Mouse (Mus musculus): ENCODE measurements at regions not wholly inside any gene's neighbourhood (a gene's known extent, or its start where the extent isn't known, plus 50 kb on each side); places are given as distances from the start of the nearest gene placed in this dataset.
A peak's percentile ranks its signal among the peaks of the same experiment; 100 is the strongest.

DNA sequence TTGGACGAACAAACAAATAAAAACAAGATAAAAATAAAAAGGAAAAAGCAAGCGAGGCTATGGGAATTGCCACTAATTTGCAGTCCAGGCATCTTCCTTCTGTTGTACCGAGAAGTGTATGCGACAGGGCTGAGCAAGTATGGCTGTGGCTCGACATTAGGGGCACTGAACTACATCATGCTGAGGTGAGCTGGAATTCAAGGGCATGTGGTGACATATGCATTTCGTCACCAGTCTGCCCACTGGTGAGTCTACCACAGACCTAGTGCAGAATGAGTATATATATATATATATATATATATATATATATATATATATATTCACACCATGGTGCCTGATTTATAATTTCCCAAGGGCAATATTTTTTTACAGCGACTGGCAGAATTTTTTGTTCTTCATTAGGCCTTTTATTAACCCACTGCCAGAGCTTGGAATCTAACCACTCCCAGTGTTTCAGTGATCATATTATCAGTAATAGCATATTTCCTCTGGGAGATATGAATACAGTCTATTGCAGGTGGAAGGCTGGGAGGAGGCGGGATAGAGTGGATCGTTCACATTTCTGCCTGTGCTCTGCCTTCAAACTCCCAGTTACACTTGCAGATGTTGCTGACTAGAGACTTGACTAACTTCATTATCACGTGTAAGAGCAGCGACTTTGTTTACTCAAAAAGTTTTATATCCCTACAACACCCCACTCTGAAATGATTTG, 133.6 kb upstream of the Satb1 start:
- H3K27me3 ChIP-seq (ENCODE audit: insufficient read depth, low read length): no peaks in the 10 kb centered on the region
- H3K4me3 ChIP-seq (ENCODE audit: low read depth, low read length): no peak overlapping the region
- ATAC-seq (no peak), DNase-seq (no peak)
- H3K36me3 ChIP-seq (ENCODE audit: insufficient read depth): no peaks in the 10 kb centered on the region
- no peak for TF ChIP-seq CTCF (IDR thresholded peaks at IDR 0.05; ENCODE audit: low read depth)
- no peak overlapping the region for H3K27ac ChIP-seq (ENCODE audit: low read depth, low read length)
- no peak overlapping the region for H3K9ac ChIP-seq
- H3K4me2 ChIP-seq (ENCODE audit: low read depth): no peak overlapping the region
- WGBS: 88% methylated on average over 11 of the region's 11 CpGs
- H3K9me3 ChIP-seq (ENCODE audit: low read length): no peaks in the 10 kb centered on the region
- no peaks in the 10 kb centered on the region for H3K4me1 ChIP-seq (ENCODE audit: insufficient read depth)

DNA sequence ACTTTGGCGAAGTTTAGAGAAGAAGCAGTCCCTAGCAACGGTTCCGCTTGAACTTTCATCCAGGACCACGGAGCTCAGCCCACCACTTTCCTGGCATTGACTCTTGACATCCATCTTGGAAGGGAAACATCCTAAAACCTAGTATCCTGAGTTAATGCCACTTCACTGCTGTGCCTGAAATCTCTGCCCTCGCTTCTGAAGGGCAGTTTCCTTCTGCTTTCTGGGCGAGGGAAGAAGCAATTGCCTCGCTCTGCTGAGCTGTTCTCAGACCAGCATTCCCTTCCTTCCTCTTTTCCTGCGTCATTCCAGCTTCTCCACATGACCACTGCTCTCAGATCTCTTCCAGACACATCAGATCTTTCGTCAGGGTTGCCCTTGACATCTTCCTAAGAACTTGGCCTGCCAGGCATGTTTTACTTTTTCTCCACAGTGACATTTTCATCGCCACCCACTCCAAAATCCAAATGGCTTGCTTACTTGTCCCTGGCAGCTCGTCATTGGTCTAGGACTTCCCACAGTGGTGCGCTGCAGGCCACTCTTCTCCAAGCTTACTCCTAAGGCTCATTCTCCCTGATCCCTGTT, 129.5 kb upstream of the Satb1 start:
- WGBS: 81% methylated on average over 12 of the region's 12 CpGs
- ATAC-seq: no peak

DNA sequence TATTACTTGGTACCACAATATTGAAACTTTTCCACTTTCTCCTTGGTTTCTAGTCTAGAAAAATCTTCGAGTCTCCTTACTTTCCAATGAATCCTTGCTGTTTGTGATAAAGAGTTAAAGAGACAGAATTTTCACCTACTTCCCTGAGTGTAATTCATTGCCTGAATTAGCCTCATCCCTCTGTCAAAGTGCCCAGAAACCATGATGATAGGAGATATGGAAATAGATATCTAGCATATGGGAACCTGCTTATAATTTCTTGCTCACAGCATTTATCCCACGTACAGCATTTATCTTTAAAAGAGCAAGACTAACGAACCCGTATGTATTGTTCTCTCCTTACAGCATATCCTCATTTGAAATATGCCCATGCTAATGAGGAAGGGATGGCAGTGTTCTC, 128.2 kb upstream of the Satb1 start:
- no peaks in the 10 kb centered on the region for H3K36me3 ChIP-seq (ENCODE audit: insufficient read depth)
- no peaks in the 10 kb centered on the region for H3K27me3 ChIP-seq (ENCODE audit: insufficient read depth, low read length)
- no peak overlapping the region for H3K4me2 ChIP-seq (ENCODE audit: low read depth)
- H3K4me3 ChIP-seq (ENCODE audit: low read depth, low read length): no peak overlapping the region
- 65% methylated on average over 4 of the region's 4 CpGs for WGBS
- no peak overlapping the region for H3K9ac ChIP-seq
- 0 out of 2 replicates have a peak, but pooled peaks cover 5% of the 10 kb centered on the region for H3K9me3 ChIP-seq (ENCODE audit: low read length)
- DNase-seq (peak; percentile 12), ATAC-seq (no peak)
- H3K4me1 ChIP-seq (ENCODE audit: insufficient read depth): no peaks in the 10 kb centered on the region
- no peak overlapping the region for H3K27ac ChIP-seq (ENCODE audit: low read depth, low read length)
- TF ChIP-seq CTCF (IDR thresholded peaks at IDR 0.05; ENCODE audit: low read depth): no peak

More for the DNA sequence above, 129.5 kb upstream of the Satb1 start:
- H3K27me3 ChIP-seq (ENCODE audit: insufficient read depth, low read length): no peaks in the 10 kb centered on the region
- H3K4me1 ChIP-seq (ENCODE audit: insufficient read depth): no peaks in the 10 kb centered on the region
- no peak overlapping the region for H3K9ac ChIP-seq
- no peaks in the 10 kb centered on the region for H3K36me3 ChIP-seq (ENCODE audit: insufficient read depth)
- no peak for DNase-seq
- H3K4me3 ChIP-seq (ENCODE audit: low read depth, low read length): no peak overlapping the region
- H3K9me3 ChIP-seq (ENCODE audit: low read length): 0 out of 2 replicates have a peak, but pooled peaks cover 5% of the 10 kb centered on the region
- TF ChIP-seq CTCF (IDR thresholded peaks at IDR 0.05; ENCODE audit: low read depth): no peak
- H3K4me2 ChIP-seq (ENCODE audit: low read depth): no peak overlapping the region
- H3K27ac ChIP-seq (ENCODE audit: low read depth, low read length): no peak overlapping the region

DNA sequence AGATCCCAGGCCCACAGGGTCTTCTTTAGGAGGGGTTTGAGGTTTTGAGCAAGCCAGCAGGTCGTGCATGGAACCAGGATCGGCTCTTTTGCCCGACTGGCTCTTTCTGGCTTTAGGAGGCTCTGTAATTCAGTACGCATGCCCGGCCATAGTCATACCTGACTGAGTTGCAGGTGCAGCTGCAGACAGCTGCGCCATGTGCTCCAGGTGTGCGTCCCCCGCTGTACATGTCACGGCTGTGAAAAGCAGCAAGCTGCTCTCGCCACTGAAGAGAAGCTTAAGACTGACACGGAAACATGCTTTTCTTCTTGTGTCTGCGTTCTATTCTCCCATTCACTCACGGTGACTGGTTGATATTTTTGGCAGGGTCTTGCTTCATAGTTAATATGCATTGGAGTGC, 123.2 kb upstream of the Satb1 start:
- Histone ChIP-seq H3K9ac (no peak overlapping the region), H3K27me3 (ENCODE audit: insufficient read depth, low read length) (no peaks in the 10 kb centered on the region), H3K4me2 (ENCODE audit: low read depth) (no peak overlapping the region), H3K27ac (ENCODE audit: low read depth, low read length) (no peak overlapping the region), H3K36me3 (ENCODE audit: insufficient read depth) (no peaks in the 10 kb centered on the region), H3K4me3 (ENCODE audit: low read depth, low read length) (no peak overlapping the region), H3K9me3 (ENCODE audit: low read length) (0 out of 2 replicates have a peak, but pooled peaks cover 5% of the 10 kb centered on the region), H3K4me1 (ENCODE audit: insufficient read depth) (no peaks in the 10 kb centered on the region)
- no peak for TF ChIP-seq CTCF (IDR thresholded peaks at IDR 0.05; ENCODE audit: low read depth)
- WGBS: 84% methylated on average over 13 of the region's 13 CpGs
- no peak for ATAC-seq
- DNase-seq: no peak

DNA sequence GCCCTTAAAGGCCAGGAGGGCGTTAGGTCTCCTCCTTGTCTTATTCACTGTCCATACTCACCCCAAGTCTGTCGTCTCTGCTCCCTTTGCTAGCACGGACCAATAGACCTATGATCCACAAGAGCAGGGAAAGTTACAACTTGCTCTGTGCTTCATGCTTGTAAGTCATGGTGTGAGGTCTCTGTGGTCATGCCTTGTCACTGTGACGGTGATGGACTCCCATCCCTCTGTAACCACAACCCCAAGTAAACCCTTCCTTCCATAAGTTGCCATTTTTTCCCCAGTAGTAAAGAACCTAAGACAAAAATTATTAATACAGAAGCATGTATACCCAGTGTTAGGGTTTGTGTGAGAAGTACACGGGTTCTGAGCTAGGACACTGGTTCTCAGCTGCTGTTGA, 104.6 kb upstream of the Satb1 start:
- H3K9ac ChIP-seq: no peak overlapping the region
- no peak for ATAC-seq
- WGBS: 91% methylated on average over 5 of the region's 5 CpGs

DNA sequence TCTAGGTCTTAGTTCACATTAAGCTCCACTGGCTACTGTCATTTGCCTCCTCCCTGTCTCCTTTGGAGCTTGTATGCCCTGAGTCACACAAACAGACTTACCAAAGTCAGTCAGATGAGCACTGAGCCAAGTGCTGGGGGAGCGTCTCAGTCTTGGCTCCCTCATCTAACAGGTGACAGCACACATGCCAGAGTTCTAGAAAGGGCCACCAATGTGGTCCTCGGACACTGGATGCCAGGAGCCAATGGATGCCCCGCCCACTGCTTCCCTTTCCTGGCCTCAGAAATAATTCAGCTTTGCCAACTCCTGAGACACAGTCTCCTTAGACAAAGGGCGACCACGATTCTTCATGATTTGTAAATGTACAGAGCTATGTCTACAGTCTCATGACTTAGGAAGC, 103.0 kb upstream of the Satb1 start:
- Histone ChIP-seq H3K27ac (ENCODE audit: low read depth, low read length) (no peak overlapping the region), H3K9me3 (ENCODE audit: low read length) (no peaks in the 10 kb centered on the region), H3K4me2 (ENCODE audit: low read depth) (no peak overlapping the region), H3K36me3 (ENCODE audit: insufficient read depth) (no peaks in the 10 kb centered on the region), H3K9ac (no peak overlapping the region), H3K4me3 (ENCODE audit: low read depth, low read length) (no peak overlapping the region), H3K27me3 (ENCODE audit: insufficient read depth, low read length) (no peaks in the 10 kb centered on the region), H3K4me1 (ENCODE audit: insufficient read depth) (no peaks in the 10 kb centered on the region)
- ATAC-seq (no peak), DNase-seq (no peak)
- no peak for TF ChIP-seq CTCF (IDR thresholded peaks at IDR 0.05; ENCODE audit: low read depth)
- WGBS: 77% methylated on average over 5 of the region's 5 CpGs

More for the DNA sequence above, 104.6 kb upstream of the Satb1 start:
- no peak for TF ChIP-seq CTCF (IDR thresholded peaks at IDR 0.05; ENCODE audit: low read depth)
- no peak overlapping the region for H3K4me2 ChIP-seq (ENCODE audit: low read depth)
- no peak overlapping the region for H3K27ac ChIP-seq (ENCODE audit: low read depth, low read length)
- no peak for DNase-seq
- H3K9me3 ChIP-seq (ENCODE audit: low read length): no peaks in the 10 kb centered on the region
- H3K4me1 ChIP-seq (ENCODE audit: insufficient read depth): no peaks in the 10 kb centered on the region
- H3K36me3 ChIP-seq (ENCODE audit: insufficient read depth): no peaks in the 10 kb centered on the region
- no peak overlapping the region for H3K4me3 ChIP-seq (ENCODE audit: low read depth, low read length)
- H3K27me3 ChIP-seq (ENCODE audit: insufficient read depth, low read length): no peaks in the 10 kb centered on the region

DNA sequence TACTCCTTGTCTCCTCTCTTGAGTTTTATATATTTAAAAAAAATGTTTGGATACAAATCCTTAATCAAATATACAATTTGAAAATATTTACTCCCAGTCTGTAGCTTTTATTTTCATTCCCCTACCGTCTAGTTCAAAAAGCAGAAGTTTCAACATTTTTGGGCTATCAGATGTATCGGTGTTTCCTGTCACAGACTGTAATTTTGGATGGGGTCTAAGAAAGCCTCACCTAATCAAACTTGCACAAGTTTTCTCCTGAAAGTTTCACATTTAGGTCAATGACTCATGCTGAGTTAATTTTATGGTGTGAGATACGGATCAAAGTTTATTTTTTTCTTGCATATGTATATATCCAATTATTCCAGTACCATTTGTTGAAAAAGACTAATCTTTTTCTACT, 93.3 kb upstream of the Satb1 start:
- DNase-seq (no peak), ATAC-seq (no peak)
- no peaks in the 10 kb centered on the region for H3K9me3 ChIP-seq (ENCODE audit: low read length)
- no peak overlapping the region for H3K9ac ChIP-seq
- H3K4me2 ChIP-seq (ENCODE audit: low read depth): no peak overlapping the region
- no peak overlapping the region for H3K27ac ChIP-seq (ENCODE audit: low read depth, low read length)
- H3K4me1 ChIP-seq (ENCODE audit: insufficient read depth): no peaks in the 10 kb centered on the region
- H3K27me3 ChIP-seq (ENCODE audit: insufficient read depth, low read length): no peaks in the 10 kb centered on the region
- TF ChIP-seq CTCF (IDR thresholded peaks at IDR 0.05; ENCODE audit: low read depth): no peak
- no peak overlapping the region for H3K4me3 ChIP-seq (ENCODE audit: low read depth, low read length)
- no peaks in the 10 kb centered on the region for H3K36me3 ChIP-seq (ENCODE audit: insufficient read depth)
- WGBS: 85% methylated on average over 3 of the region's 3 CpGs

Measured in forebrain, postnatal 0 days (tissue).